14 mouse cellular contexts compared by ENCODE assay signal in genomic region chr4:86068875-86069718, GRCm38 (mm10).
DNase-seq lines count a peak whose midpoint lies in the region; ATAC-seq lines count a peak whose summit lies in the region.
"Had no signal": no experiment of that assay in that cellular context is flagged by ENCODE, and none has a peak within 500 bp of the region (broad histone marks: within the 10 kb centered on the region; RNA-seq: fewer than 3 reads in every experiment).

No protein-coding gene starts in this region.

- WGBS in hindbrain, embryonic 11.5 days: 53% methylated on average over 13 of the region's 13 CpGs
- WGBS in hindbrain, embryonic 10.5 days: 50% methylated on average over 13 of the region's 13 CpGs
- WGBS in forebrain, embryonic 13.5 days: 45% methylated on average over 13 of the region's 13 CpGs
- WGBS in neural tube, embryonic 13.5 days: 29% methylated on average over 13 of the region's 13 CpGs

- H3K9me3 ChIP-seq in hindbrain, embryonic 11.5 days (ENCODE audit: control insufficient read depth, low read length): no peaks in the 10 kb centered on the region
- H3K9me3 ChIP-seq in hindbrain, embryonic 10.5 days: no peaks in the 10 kb centered on the region
- no peaks in the 10 kb centered on the region for H3K9me3 ChIP-seq in forebrain, embryonic 13.5 days (replicated peaks)
- no peaks in the 10 kb centered on the region for H3K9me3 ChIP-seq in neural tube, embryonic 13.5 days
- H3K9me3 ChIP-seq: G1E; intestine, embryonic 15.5 days had no signal

- H3K4me3 ChIP-seq in hindbrain, embryonic 11.5 days (ENCODE audit: low read depth, low read length): no peak overlapping the region
- H3K4me3 ChIP-seq in hindbrain, embryonic 10.5 days: no peak overlapping the region
- no peak overlapping the region for H3K4me3 ChIP-seq in forebrain, embryonic 13.5 days
- H3K4me3 ChIP-seq in neural tube, embryonic 13.5 days: no peak overlapping the region
- H3K4me3 ChIP-seq: intestine, embryonic 15.5 days had no signal

- H3K4me1 ChIP-seq in hindbrain, embryonic 11.5 days (replicated peaks; ENCODE audit: control insufficient read depth, insufficient read depth, low read length): peaks cover 3% of the 10 kb centered on the region; the same call in 1 of the 2 replicates
- peaks cover 20% of the 10 kb centered on the region for H3K4me1 ChIP-seq in hindbrain, embryonic 10.5 days (replicated peaks)
- 0 out of 2 replicates have a peak, but pooled peaks cover 5% of the 10 kb centered on the region for H3K4me1 ChIP-seq in forebrain, embryonic 13.5 days
- peaks cover 42% of the 10 kb centered on the region for H3K4me1 ChIP-seq in neural tube, embryonic 13.5 days (replicated peaks)
- H3K4me1 ChIP-seq: intestine, embryonic 15.5 days had no signal

- DNase-seq in hindbrain, embryonic 11.5 days (ENCODE audit: low spot score): peak; percentile 10
- DNase-seq in hindbrain, embryonic 10.5 days (ENCODE audit: low spot score): no peak
- DNase-seq in mesoderm, embryonic 11.5 days (ENCODE audit: low read depth, low spot score): peak; percentile 53
- DNase-seq in adrenal gland, postnatal 14 days: no peak
- DNase-seq in thymus, postnatal 14 days: no peak
- no peak for DNase-seq in liver
- DNase-seq: adrenal gland, postnatal 25 days; cerebellum, postnatal 36 days; layer of hippocampus, postnatal 36 days had no signal

- no peaks in the 10 kb centered on the region for H3K27me3 ChIP-seq in hindbrain, embryonic 11.5 days (ENCODE audit: control insufficient read depth, insufficient read depth, low read length)
- H3K27me3 ChIP-seq in hindbrain, embryonic 10.5 days (ENCODE audit: insufficient read depth, poor library complexity, severe bottlenecking): no peaks in the 10 kb centered on the region
- no peaks in the 10 kb centered on the region for H3K27me3 ChIP-seq in forebrain, embryonic 13.5 days
- no peaks in the 10 kb centered on the region for H3K27me3 ChIP-seq in neural tube, embryonic 13.5 days
- H3K27me3 ChIP-seq: intestine, embryonic 15.5 days had no signal

- peak; percentile 75 for ATAC-seq in hindbrain, embryonic 11.5 days (ENCODE audit: low FRiP score)
- ATAC-seq in forebrain, embryonic 13.5 days: 0 out of 2 replicates have a peak, but pooled peaks have one; percentile 27
- peak; percentile 96 for ATAC-seq in neural tube, embryonic 13.5 days (ENCODE audit: low read depth)
- ATAC-seq: intestine, embryonic 15.5 days had no signal

- no peaks in the 10 kb centered on the region for H3K36me3 ChIP-seq in hindbrain, embryonic 11.5 days (ENCODE audit: control insufficient read depth, insufficient read depth, low read length)
- no peaks in the 10 kb centered on the region for H3K36me3 ChIP-seq in hindbrain, embryonic 10.5 days
- no peaks in the 10 kb centered on the region for H3K36me3 ChIP-seq in forebrain, embryonic 13.5 days (ENCODE audit: poor library complexity, severe bottlenecking)
- H3K36me3 ChIP-seq in neural tube, embryonic 13.5 days: no peaks in the 10 kb centered on the region
- H3K36me3 ChIP-seq: G1E; intestine, embryonic 15.5 days had no signal

- no peak overlapping the region for H3K27ac ChIP-seq in hindbrain, embryonic 11.5 days (ENCODE audit: low read depth, low read length)
- no peak overlapping the region for H3K27ac ChIP-seq in hindbrain, embryonic 10.5 days
- no peak overlapping the region for H3K27ac ChIP-seq in forebrain, embryonic 13.5 days
- H3K27ac ChIP-seq in neural tube, embryonic 13.5 days (replicated peaks): peak overlapping the region; percentile 86
- H3K27ac ChIP-seq: intestine, embryonic 15.5 days; stomach, postnatal 0 days had no signal

- no peak overlapping the region for H3K4me2 ChIP-seq in hindbrain, embryonic 11.5 days (replicated peaks; ENCODE audit: low read depth, low read length)
- H3K4me2 ChIP-seq in forebrain, embryonic 13.5 days: no peak overlapping the region
- peak overlapping the region; percentile 16 for H3K4me2 ChIP-seq in neural tube, embryonic 13.5 days
- H3K4me2 ChIP-seq: intestine, embryonic 15.5 days had no signal

- H3K9ac ChIP-seq in hindbrain, embryonic 11.5 days (ENCODE audit: low read depth, low read length): no peak overlapping the region
- H3K9ac ChIP-seq in forebrain, embryonic 13.5 days: no peak overlapping the region
- no peak overlapping the region for H3K9ac ChIP-seq in neural tube, embryonic 13.5 days
- H3K9ac ChIP-seq: intestine, embryonic 15.5 days had no signal

Comparison
In these comparisons a context has a peak if more than half of its experiments do, and no peak if none do; other contexts are left out.
1. DNase-seq: peak in hindbrain, embryonic 11.5 days (single experiment) and mesoderm, embryonic 11.5 days (single experiment); none in hindbrain, embryonic 10.5 days (single experiment), adrenal gland, postnatal 14 days (single experiment), thymus, postnatal 14 days (single experiment) and liver (single experiment).
2. ATAC-seq: peak in every context shown above with its lines; median percentile 96 in neural tube, embryonic 13.5 days; 75 in hindbrain, embryonic 11.5 days; 27 in forebrain, embryonic 13.5 days.